Mouse (Mus musculus) layer of hippocampus, adult 8-10 months (tissue): Measurements from ENCODE around the gene Exoc3l. TPM values are rescaled to one million over a fixed set of nuclear protein-coding genes. Genes with fewer than 3 reads are reported as not detected.
A peak's percentile ranks its signal among the peaks of the same experiment; 100 is the strongest.

Source experiments
- DNase-seq, 2 experiments: peaks; one replicate each; pipeline ENCODE4 v3.0.0; 2022; ENCODE audit warnings: low spot score in 2 of 2
- total RNA-seq, 4 experiments: library from RNA; stranded (reverse); gene quantifications; 2 replicates each; pipeline ENCODE4 v1.2.4; 2022

Gene Exoc3l
- total RNA-seq, 4 experiments from 2014 or later: 0.89 to 2.1 (median 1.0) TPM

GRCm38 (mm10) chr8:105269075-105269458 lies 26.8 kb downstream of the Exoc3l start:
- no peak for DNase-seq

GRCm38 (mm10) chr8:105268342-105269074 lies 27.4 kb downstream of the Exoc3l start:
- peak; percentile 79 to 83 for DNase-seq

- DNase-seq: no peak
Observed at GRCm38 (mm10) chr8:105266775-105267174, 29.1 kb downstream of the Exoc3l start.

- DNase-seq: no peak
Observed at GRCm38 (mm10) chr8:105265128-105265527, 30.8 kb downstream of the Exoc3l start.

- DNase-seq: no peak
Observed at GRCm38 (mm10) chr8:105264024-105264982, 31.6 kb downstream of the Exoc3l start, which contains the start of the genes Tradd and Fbxl8. TSS of gene Tradd (minus strand) at chr8:105264609. TSS of gene Fbxl8 (plus strand) at chr8:105264648.

- DNase-seq: no peak
Observed at GRCm38 (mm10) chr8:105263244-105263912, 32.5 kb downstream of the Exoc3l start.

- no peak for DNase-seq
Observed at GRCm38 (mm10) chr8:105261326-105261980, 34.4 kb downstream of the Exoc3l start.

GRCm38 (mm10) chr8:105260371-105261099 lies 35.4 kb downstream of the Exoc3l start:
- DNase-seq: no peak

- peak in 1 of 2 experiments; percentile 61 for DNase-seq
Observed at GRCm38 (mm10) chr8:105259721-105260320, 36.1 kb downstream of the Exoc3l start.

- DNase-seq: no peak
Observed at GRCm38 (mm10) chr8:105258911-105259720, 36.8 kb downstream of the Exoc3l start.

- no peak for DNase-seq
Observed at GRCm38 (mm10) chr8:105257318-105258114, 38.4 kb downstream of the Exoc3l start.

GRCm38 (mm10) chr8:105254966-105255350 lies 40.9 kb downstream of the Exoc3l start, which contains the start of gene B3gnt9:
TSS of gene B3gnt9 (minus strand) at chr8:105255153.
- peak in 1 of 2 experiments; percentile 50 for DNase-seq

- peak; percentile 84 to 85 for DNase-seq
Observed at GRCm38 (mm10) chr8:105254152-105254965, 41.5 kb downstream of the Exoc3l start.

GRCm38 (mm10) chr8:105253766-105254151 lies 42.1 kb downstream of the Exoc3l start:
- no peak for DNase-seq

GRCm38 (mm10) chr8:105252680-105253537 lies 43.0 kb downstream of the Exoc3l start:
- no peak for DNase-seq

- no peak for DNase-seq
Observed at GRCm38 (mm10) chr8:105251954-105252353, 43.9 kb downstream of the Exoc3l start.
